Mouse (Mus musculus): ENCODE measurements around the gene Mill2. TPM values are rescaled to one million over a fixed set of nuclear protein-coding genes. Genes with fewer than 3 reads are reported as not detected.
"Not testable (repeated sequence)": the region's sequence is repeated elsewhere in the genome, so short reads cannot be mapped to it uniquely, and the experiment has no call there.

Mill2 gene
- polyA plus RNA-seq, 1 experiment: 0.94 TPM

DNA sequence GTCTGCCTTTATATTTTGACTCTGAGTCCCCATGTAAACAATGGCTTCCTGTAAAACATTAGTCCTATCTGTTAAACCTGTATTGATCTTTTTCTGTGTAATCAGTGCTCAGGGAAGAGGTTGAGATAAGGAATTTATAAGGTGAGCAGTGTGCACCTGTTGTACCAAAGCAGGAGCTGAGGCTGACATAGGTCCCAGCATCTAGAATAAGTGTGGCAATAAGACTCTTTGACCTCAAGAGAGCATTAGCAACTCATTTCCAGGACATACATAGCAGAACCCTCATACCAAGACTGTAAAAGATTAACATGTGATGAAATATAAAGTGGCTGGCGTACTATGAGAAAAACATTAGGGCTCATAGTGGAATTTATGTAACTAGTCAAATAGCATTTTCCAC lies 8.6 kb downstream of the Mill2 start:
- Histone ChIP-seq H3K4me3 (ENCODE audit: control insufficient read depth, low read depth, low read length) (no peak overlapping the region), H3K27me3 (ENCODE audit: control insufficient read depth, insufficient read depth, low read length) (no peaks in the 10 kb centered on the region), H3K27ac (ENCODE audit: control insufficient read depth, insufficient read depth, low read depth, low read length) (no peak overlapping the region), H3K4me1 (ENCODE audit: control insufficient read depth, insufficient read depth, low read length) (no peaks in the 10 kb centered on the region), H3K36me3 (ENCODE audit: control insufficient read depth, insufficient read depth, low read length) (no peaks in the 10 kb centered on the region)
- no peak for TF ChIP-seq POLR2A (IDR thresholded peaks at IDR 0.05; ENCODE audit: control insufficient read depth, low read depth, low read length)
- TF ChIP-seq CTCF (IDR thresholded peaks at IDR 0.05; ENCODE audit: control insufficient read depth, insufficient read depth, insufficient replicate concordance, low read depth, low read length): no peak

DNA sequence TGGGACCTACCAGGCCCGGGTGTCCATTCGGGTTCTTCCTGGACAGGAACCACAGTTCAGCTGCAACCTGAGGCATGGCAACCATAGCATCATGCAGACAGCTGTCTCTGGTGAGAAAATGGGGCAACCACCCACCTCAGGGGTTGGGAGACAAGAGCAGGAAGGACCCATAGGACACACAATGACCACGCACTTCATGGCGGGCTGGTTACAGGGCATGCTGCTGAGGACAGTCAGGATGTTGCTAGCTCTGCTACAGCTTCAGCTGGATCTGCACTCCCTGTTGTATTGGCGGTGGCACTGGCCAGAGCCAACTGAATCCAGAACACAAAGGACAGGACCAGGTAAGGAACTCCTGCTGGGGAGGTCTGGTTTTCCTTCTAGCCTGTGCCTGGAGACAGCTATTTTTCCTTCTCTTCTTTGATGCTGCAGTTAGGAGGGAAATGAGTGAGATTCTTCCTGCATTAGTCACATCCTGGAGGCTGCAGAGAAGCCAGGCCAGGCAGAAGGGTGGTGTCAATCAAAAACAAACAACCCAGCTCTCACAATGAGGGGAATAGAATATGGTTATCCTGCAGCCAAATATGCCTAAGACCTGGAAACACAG lies 18.6 kb downstream of the Mill2 start:
- Histone ChIP-seq H3K4me1 (ENCODE audit: control insufficient read depth, insufficient read depth, low read length) (no peaks in the 10 kb centered on the region), H3K27ac (ENCODE audit: control insufficient read depth, insufficient read depth, low read depth, low read length) (no peak overlapping the region)
- TF ChIP-seq CTCF (IDR thresholded peaks at IDR 0.05; ENCODE audit: control insufficient read depth, insufficient read depth, insufficient replicate concordance, low read depth, low read length) (no peak), POLR2A (IDR thresholded peaks at IDR 0.05; ENCODE audit: control insufficient read depth, low read depth, low read length) (no peak)

DNA sequence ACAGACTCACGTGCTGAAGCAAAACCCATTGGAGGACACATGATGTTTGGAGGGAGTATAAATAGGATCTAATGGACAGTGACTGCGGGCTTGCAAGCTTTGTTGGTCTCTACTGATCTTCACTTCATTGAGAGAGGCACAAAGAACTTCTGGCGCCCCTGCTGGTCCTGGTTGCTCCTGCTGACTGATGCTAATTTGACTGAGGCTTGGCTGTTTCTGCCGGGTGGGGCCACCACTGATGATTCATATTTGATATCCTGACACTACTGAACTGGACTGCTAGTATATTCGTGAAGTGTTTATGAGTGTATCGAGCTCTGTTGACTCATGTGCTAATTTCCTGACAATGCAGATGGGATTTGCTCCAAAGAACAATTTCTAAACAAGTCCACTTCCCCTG lies 23.0 kb downstream of the Mill2 start:
- no peak for TF ChIP-seq POLR2A (IDR thresholded peaks at IDR 0.05; ENCODE audit: control insufficient read depth, low read depth, low read length)
- TF ChIP-seq CTCF (IDR thresholded peaks at IDR 0.05; ENCODE audit: control insufficient read depth, insufficient read depth, insufficient replicate concordance, low read depth, low read length): no peak
- H3K27ac ChIP-seq (ENCODE audit: control insufficient read depth, insufficient read depth, low read depth, low read length): no peak overlapping the region
- no peaks in the 10 kb centered on the region for H3K4me1 ChIP-seq (ENCODE audit: control insufficient read depth, insufficient read depth, low read length)
- H3K4me3 ChIP-seq (ENCODE audit: control insufficient read depth, low read depth, low read length): no peak overlapping the region
- no peaks in the 10 kb centered on the region for H3K36me3 ChIP-seq (ENCODE audit: control insufficient read depth, insufficient read depth, low read length)
- no peaks in the 10 kb centered on the region for H3K27me3 ChIP-seq (ENCODE audit: control insufficient read depth, insufficient read depth, low read length)

More for the DNA sequence above, 18.6 kb downstream of the Mill2 start:
- Histone ChIP-seq H3K27me3 (ENCODE audit: control insufficient read depth, insufficient read depth, low read length) (no peaks in the 10 kb centered on the region), H3K36me3 (ENCODE audit: control insufficient read depth, insufficient read depth, low read length) (no peaks in the 10 kb centered on the region), H3K4me3 (ENCODE audit: control insufficient read depth, low read depth, low read length) (no peak overlapping the region)

DNA sequence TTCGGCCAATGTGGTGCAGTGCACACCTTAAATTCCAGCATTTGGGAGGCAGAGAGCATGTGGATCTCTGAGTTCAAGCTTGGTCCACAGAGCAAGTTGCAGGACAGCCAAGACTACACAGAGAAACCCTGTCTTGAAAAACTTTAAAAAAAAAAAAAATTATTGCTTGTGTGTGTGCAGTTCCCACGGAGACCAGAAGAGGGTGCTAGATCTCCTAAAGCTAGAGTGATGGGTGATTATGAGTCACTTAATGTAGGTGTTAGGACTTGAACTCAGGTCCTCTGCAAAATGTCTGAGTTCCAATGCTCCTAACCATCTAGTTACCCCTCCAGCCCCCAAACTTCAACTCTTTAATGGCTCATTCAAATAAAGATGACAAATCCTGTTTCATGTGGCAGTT lies 28.7 kb downstream of the Mill2 start:
- Histone ChIP-seq H3K27me3 (ENCODE audit: control insufficient read depth, insufficient read depth, low read length) (no peaks in the 10 kb centered on the region), H3K4me3 (ENCODE audit: control insufficient read depth, low read depth, low read length) (no peak overlapping the region), H3K36me3 (ENCODE audit: control insufficient read depth, insufficient read depth, low read length) (no peaks in the 10 kb centered on the region), H3K4me1 (ENCODE audit: control insufficient read depth, insufficient read depth, low read length) (peaks cover 2% of the 10 kb centered on the region; the same call in 1 of the 2 replicates), H3K27ac (ENCODE audit: control insufficient read depth, insufficient read depth, low read depth, low read length) (no peak overlapping the region)
- TF ChIP-seq POLR2A (IDR thresholded peaks at IDR 0.05; ENCODE audit: control insufficient read depth, low read depth, low read length) (no peak), CTCF (IDR thresholded peaks at IDR 0.05; ENCODE audit: control insufficient read depth, insufficient read depth, insufficient replicate concordance, low read depth, low read length) (no peak)

DNA sequence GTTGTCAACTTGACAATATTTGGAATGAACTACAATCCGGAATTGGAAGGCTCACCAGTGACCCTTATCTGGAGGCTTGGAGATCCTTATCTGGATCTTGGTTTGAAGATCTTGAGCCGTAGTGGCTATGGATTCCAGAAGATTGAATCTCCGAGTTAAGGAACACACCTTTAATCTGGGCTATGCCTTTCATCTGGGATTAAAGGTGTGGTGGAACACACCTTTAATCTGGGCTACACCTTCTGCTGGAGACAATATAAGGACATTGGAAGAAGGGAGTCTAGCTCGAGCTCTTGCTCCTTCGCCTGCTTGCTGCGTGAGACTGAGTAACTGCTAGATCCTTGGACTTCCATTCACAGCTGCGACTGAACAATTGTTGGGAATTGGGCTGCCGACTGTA lies 31.3 kb downstream of the Mill2 start, which contains the start of gene Pglyrp1:
Gene Pglyrp1, plus strand, starts transcription at position 301 of the 400 bp plus-strand sequence.
- not testable (repeated sequence) for H3K4me3 ChIP-seq (ENCODE audit: control insufficient read depth, low read depth, low read length); H3K4me1 ChIP-seq (ENCODE audit: control insufficient read depth, insufficient read depth, low read length); H3K27me3 ChIP-seq (ENCODE audit: control insufficient read depth, insufficient read depth, low read length); H3K36me3 ChIP-seq (ENCODE audit: control insufficient read depth, insufficient read depth, low read length); H3K27ac ChIP-seq (ENCODE audit: control insufficient read depth, insufficient read depth, low read depth, low read length)

DNA sequence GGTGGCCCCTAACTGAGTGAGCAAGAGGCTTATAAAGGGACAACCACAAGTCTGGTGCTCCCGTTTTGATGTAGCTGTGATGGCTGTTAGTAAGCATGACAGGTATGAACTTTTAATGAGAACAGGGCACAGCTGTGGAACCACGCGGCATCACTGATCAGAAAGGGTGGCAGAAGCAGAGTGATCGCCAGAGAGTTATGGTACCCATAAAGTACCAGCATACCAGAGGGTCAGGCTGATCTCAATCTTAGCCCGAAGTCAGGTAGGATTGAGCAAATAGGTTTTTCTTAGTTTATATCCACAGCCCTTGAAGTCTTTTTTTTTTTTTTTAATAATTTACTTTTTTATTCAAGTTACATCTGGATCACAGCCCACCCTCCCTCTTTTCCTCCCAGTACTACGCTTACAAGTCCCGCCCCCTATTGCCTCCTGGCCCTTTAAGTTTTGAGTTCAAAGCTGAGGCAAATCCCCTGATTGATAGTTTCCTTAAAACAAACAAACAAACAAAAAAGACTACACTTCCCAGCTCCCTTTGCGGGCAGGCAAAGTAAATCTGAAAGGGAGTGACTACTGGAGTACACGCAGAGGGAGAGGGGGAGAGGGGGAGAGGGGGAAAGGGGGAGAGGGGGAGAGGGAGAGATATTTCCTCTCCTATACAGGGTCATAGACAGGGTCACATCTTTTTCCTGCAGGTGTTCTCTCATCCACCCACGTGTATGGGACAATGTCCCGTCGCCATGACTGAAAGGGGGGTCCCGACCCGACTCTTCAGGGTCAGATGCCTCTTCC lies 32.4 kb downstream of the Mill2 start:
- TF ChIP-seq CTCF (IDR thresholded peaks at IDR 0.05; ENCODE audit: control insufficient read depth, insufficient read depth, insufficient replicate concordance, low read depth, low read length): no peak
- TF ChIP-seq POLR2A (IDR thresholded peaks at IDR 0.05; ENCODE audit: control insufficient read depth, low read depth, low read length): no peak
- Histone ChIP-seq H3K27ac (ENCODE audit: control insufficient read depth, insufficient read depth, low read depth, low read length) (no peak overlapping the region), H3K27me3 (ENCODE audit: control insufficient read depth, insufficient read depth, low read length) (no peaks in the 10 kb centered on the region), H3K4me1 (ENCODE audit: control insufficient read depth, insufficient read depth, low read length) (peaks cover 2% of the 10 kb centered on the region; the same call in 1 of the 2 replicates), H3K36me3 (ENCODE audit: control insufficient read depth, insufficient read depth, low read length) (no peaks in the 10 kb centered on the region), H3K4me3 (ENCODE audit: control insufficient read depth, low read depth, low read length) (no peak overlapping the region)

DNA sequence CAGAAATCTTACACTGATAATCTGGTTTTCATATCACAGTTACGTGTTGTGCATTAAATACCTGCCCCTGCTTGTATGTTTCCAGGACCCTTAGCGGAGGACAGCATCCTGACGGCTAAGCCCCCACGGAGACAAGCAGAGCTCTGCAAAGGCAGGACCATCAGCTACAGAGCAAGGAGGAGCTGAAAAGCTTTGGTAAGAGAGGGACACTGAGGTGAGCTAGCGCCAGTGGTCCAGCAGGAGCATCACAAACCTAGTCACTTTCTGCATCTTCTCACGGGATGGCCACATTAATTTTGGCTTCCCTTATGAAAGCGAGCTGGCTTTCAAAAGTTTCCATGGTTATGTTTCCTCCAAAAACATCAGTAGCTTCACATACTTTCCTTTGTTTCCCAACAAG lies 33.0 kb downstream of the Mill2 start:
- TF ChIP-seq CTCF (IDR thresholded peaks at IDR 0.05; ENCODE audit: control insufficient read depth, insufficient read depth, insufficient replicate concordance, low read depth, low read length) (no peak), POLR2A (IDR thresholded peaks at IDR 0.05; ENCODE audit: control insufficient read depth, low read depth, low read length) (no peak)
- Histone ChIP-seq H3K4me1 (ENCODE audit: control insufficient read depth, insufficient read depth, low read length) (peaks cover 2% of the 10 kb centered on the region; the same call in 1 of the 2 replicates), H3K27me3 (ENCODE audit: control insufficient read depth, insufficient read depth, low read length) (no peaks in the 10 kb centered on the region), H3K36me3 (ENCODE audit: control insufficient read depth, insufficient read depth, low read length) (no peaks in the 10 kb centered on the region), H3K27ac (ENCODE audit: control insufficient read depth, insufficient read depth, low read depth, low read length) (no peak overlapping the region), H3K4me3 (ENCODE audit: control insufficient read depth, low read depth, low read length) (peak overlapping the region; percentile 13; the same call in 1 of the 2 replicates)
